Mouse (Mus musculus) heart, embryonic 13.5 days (tissue): ENCODE data around the gene Lonp1. TPM values are rescaled to one million over a fixed set of nuclear protein-coding genes. Genes with fewer than 3 reads are reported as not detected.

Experiments
- polyA plus RNA-seq: library from polyadenylated mRNA; unstranded; fragments of >200 nt; fragmentation: Nextera tagmentation; extraction: Ambion mirVana; gene quantifications from 2 replicates; pipeline ENCODE4 v1.2.1, GENCODE M21; 2015

The Lonp1 gene
- polyA plus RNA-seq, 1 experiment from 2014 or later: 54.4 TPM

Other genes with a start within 250 kb of the Lonp1 start
- 45.4 and 50.1 TPM in 2 replicates for gene Ptprs, start 150.4 kb downstream of the Lonp1 start, polyA plus RNA-seq
- gene Znrf4, start 114.5 kb downstream of the Lonp1 start, polyA plus RNA-seq: not detected in 2 replicates
- 0.19 and 0.37 TPM in 2 replicates for gene Gm20219, start 72.5 kb downstream of the Lonp1 start, polyA plus RNA-seq
- 50.2 and 50.4 TPM in 2 replicates for gene Safb2, start 42.3 kb downstream of the Lonp1 start, polyA plus RNA-seq
- 66.9 and 68.1 TPM in 2 replicates for gene Safb, start 42.1 kb downstream of the Lonp1 start, polyA plus RNA-seq
- gene 2410015M20Rik, start 17.1 kb downstream of the Lonp1 start, polyA plus RNA-seq: 273 and 332 TPM in 2 replicates
- gene Rpl36, start 13.5 kb downstream of the Lonp1 start, polyA plus RNA-seq: 1,294 and 1,391 TPM in 2 replicates
- gene Catsperd, start 1.3 kb upstream of the Lonp1 start, polyA plus RNA-seq: 0.22 and 0.40 TPM in 2 replicates
- 58.8 and 66.6 TPM in 2 replicates for gene Ranbp3, start 46.4 kb upstream of the Lonp1 start, polyA plus RNA-seq
- gene Ndufa11, start 90.9 kb upstream of the Lonp1 start, polyA plus RNA-seq: 783 and 886 TPM in 2 replicates
- gene Vmac, start 91.1 kb upstream of the Lonp1 start, polyA plus RNA-seq: 12.7 and 13.3 TPM in 2 replicates
- 7.9 and 8.6 TPM in 2 replicates for gene Nrtn, start 130.6 kb upstream of the Lonp1 start, polyA plus RNA-seq
- 31.9 and 33.2 TPM in 2 replicates for gene Dus3l, start 137.9 kb upstream of the Lonp1 start, polyA plus RNA-seq
- 0.78 and 1.0 TPM in 2 replicates for gene Prr22, start 143.4 kb upstream of the Lonp1 start, polyA plus RNA-seq
- 4.7 and 4.9 TPM in 2 replicates for gene Rfx2, start 204.1 kb upstream of the Lonp1 start, polyA plus RNA-seq
- gene Acsbg2, start 247.6 kb upstream of the Lonp1 start, polyA plus RNA-seq: not detected in 2 replicates
- 0.24 and 0.37 TPM in 2 replicates for gene 1700061G19Rik, start 248.6 kb upstream of the Lonp1 start, polyA plus RNA-seq